Mouse (Mus musculus) forebrain, embryonic 14.5 days (tissue): ENCODE results near the gene Dtx3. TPM values are rescaled to one million over a fixed set of nuclear protein-coding genes. Genes with fewer than 3 reads are reported as not detected.

ENCODE experiments used
- ATAC-seq: fragments of 200-750 bp; cut with Nextera tagmentation; 2 replicates; pipeline ENCODE4 v1.8.0; 2017; ENCODE audit warnings: mild to moderate bottlenecking, moderate library complexity
- DNase-seq: peaks from one replicate; pipeline ENCODE4 v3.0.0-alpha.2; 2015; ENCODE audit warnings: low spot score
- H3K27ac ChIP-seq: fragments of 300-500 bp; sonication (generic); 2 replicates; pipeline ENCODE4 v1.5.1; 2014; ENCODE audit warnings: low read depth, mild to moderate bottlenecking, control low read depth, low read length, moderate library complexity
- H3K27me3 ChIP-seq: fragments of 300-500 bp; sonication (generic); replicated peaks from 2 replicates; pipeline ENCODE4 v1.6.1; 2014; ENCODE audit warnings: low read length, control low read depth, mixed read lengths; ENCODE audit not compliant: control insufficient read depth, insufficient read depth
- H3K36me3 ChIP-seq: fragments of 300-500 bp; sonication (generic); 2 replicates; pipeline ENCODE4 v1.6.1; 2014; ENCODE audit warnings: low read length, control low read depth; ENCODE audit not compliant: control insufficient read depth, insufficient read depth
- H3K4me1 ChIP-seq: fragments of 300-500 bp; sonication (generic); 2 replicates; pipeline ENCODE4 v1.6.1; 2014; ENCODE audit warnings: antibody characterized with exemption, low read length, control low read depth; ENCODE audit not compliant: control insufficient read depth, insufficient read depth
- H3K4me2 ChIP-seq: fragments of 300-500 bp; sonication (generic); 2 replicates; pipeline ENCODE4 v1.6.1; 2014; ENCODE audit warnings: mild to moderate bottlenecking, control low read depth, low read length
- H3K4me3 ChIP-seq: fragments of 300-500 bp; sonication (generic); 2 replicates; pipeline ENCODE4 v1.5.1; 2014; ENCODE audit warnings: low read depth, low read length, control low read depth
- H3K9ac ChIP-seq: fragments of 300-500 bp; sonication (generic); 2 replicates; pipeline ENCODE4 v1.6.1; 2014; ENCODE audit warnings: mild to moderate bottlenecking, low read length, control low read depth, moderate library complexity
- H3K9me3 ChIP-seq: fragments of 300-500 bp; sonication (generic); replicated peaks from 2 replicates; pipeline ENCODE4 v1.6.1; 2016; ENCODE audit warnings: low read length, control low read depth, mixed read lengths; ENCODE audit not compliant: control insufficient read depth
- WGBS: fragments of 180-500 bp; shearing (Covaris S2); extraction: QIAGEN DNeasy Blood & Tissue Kit; methylation state at CpG from one replicate; pipeline ENCODE4 v1.1.7; 2014; 5-methylcytosine and 5-hydroxymethylcytosine counted together
- polyA plus RNA-seq: library from polyadenylated mRNA; unstranded; fragments of >200 nt; fragmentation: Nextera tagmentation; extraction: Ambion mirVana; gene quantifications from 2 replicates; pipeline ENCODE4 v1.2.1, GENCODE M21; 2014

Dtx3 gene
- polyA plus RNA-seq, 1 experiment from 2014 or later: 148 TPM

DNA sequence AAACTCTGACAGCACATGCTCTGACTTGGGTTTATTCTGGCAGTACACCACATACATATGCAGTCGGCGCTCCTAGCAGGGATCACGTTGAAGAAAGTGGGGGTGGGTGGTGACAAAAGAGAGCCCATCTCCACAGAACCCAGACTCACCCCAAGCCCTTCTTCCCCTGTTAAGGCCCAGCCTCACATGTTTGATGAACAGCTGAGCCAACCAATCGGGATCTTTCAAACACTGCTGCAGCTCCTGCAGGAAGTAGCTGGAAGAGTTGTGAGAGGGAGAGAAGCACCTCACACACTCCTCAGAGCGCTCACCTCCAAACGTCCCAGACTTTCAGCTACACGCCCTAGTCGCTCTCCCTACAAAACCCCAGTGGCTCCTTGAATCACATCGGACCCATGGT is 10.4 kb downstream of the Dtx3 start:
- 71% methylated on average over 9 of the region's 9 CpGs for WGBS
- no peak for DNase-seq

DNA sequence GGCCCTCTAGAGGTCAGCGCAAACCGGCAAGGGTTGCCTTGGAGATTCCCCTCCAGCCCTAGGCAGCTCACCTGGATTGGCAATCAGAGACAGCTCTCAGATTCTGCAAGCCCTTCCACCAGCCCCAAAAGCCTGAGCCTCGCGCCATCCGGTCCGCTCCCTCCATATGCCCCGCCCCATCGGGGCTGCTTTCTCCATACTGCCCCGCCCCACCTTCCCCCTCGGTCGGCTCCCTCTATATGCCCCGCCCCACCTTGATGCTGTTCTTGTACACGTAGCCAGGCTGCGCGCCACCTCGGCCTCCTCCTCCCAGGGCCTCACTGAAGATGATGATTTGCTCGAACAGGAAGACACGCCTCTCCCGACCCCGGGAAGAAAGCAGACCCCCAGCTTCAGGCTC is 11.8 kb downstream of the Dtx3 start:
- 13% methylated on average over 20 of the region's 20 CpGs for WGBS
- Histone ChIP-seq H3K9me3 (no peaks in the 10 kb centered on the region), H3K27ac (no peak overlapping the region), H3K27me3 (peaks cover 26% of the 10 kb centered on the region), H3K4me3 (no peak overlapping the region), H3K4me1 (peaks cover 9% of the 10 kb centered on the region; the same call in 1 of the 2 replicates), H3K36me3 (no peaks in the 10 kb centered on the region), H3K9ac (peak overlapping the region; percentile 2), H3K4me2 (peak overlapping the region; percentile 25)
- no peak for ATAC-seq
- DNase-seq: no peak

More for the DNA sequence above, 10.4 kb downstream of the Dtx3 start:
- Histone ChIP-seq H3K27me3 (peaks cover 12% of the 10 kb centered on the region), H3K9ac (no peak overlapping the region), H3K4me1 (peaks cover 20% of the 10 kb centered on the region), H3K9me3 (no peaks in the 10 kb centered on the region), H3K27ac (no peak overlapping the region), H3K36me3 (no peaks in the 10 kb centered on the region), H3K4me2 (no peak overlapping the region), H3K4me3 (no peak overlapping the region)
- ATAC-seq: no peak

DNA sequence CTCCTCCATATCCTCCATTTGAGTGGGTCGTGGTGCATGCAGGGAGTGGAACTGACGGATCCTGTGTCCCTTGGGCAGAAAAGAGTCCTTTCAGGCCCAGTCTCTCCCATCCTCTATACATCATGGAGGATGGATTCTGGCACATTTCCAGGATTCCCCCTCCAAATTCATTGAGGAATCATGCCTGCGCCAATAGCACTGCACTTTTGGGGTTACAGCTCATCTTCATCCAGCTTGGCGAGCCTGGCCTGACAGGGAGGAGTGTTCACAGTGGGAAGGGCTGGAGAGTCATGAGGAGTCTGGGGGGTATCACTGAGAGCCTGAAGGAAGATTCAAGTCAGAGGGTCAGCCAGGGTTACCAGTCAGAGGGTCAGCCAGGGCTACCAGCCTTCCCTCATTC is 12.9 kb downstream of the Dtx3 start:
- 83% methylated on average over 4 of the region's 4 CpGs for WGBS
- Histone ChIP-seq H3K27me3 (peaks cover 36% of the 10 kb centered on the region), H3K4me2 (no peak overlapping the region), H3K36me3 (no peaks in the 10 kb centered on the region), H3K27ac (no peak overlapping the region), H3K9me3 (no peaks in the 10 kb centered on the region), H3K4me1 (peaks cover 13% of the 10 kb centered on the region), H3K9ac (no peak overlapping the region), H3K4me3 (no peak overlapping the region)
- DNase-seq (no peak), ATAC-seq (no peak)

DNA sequence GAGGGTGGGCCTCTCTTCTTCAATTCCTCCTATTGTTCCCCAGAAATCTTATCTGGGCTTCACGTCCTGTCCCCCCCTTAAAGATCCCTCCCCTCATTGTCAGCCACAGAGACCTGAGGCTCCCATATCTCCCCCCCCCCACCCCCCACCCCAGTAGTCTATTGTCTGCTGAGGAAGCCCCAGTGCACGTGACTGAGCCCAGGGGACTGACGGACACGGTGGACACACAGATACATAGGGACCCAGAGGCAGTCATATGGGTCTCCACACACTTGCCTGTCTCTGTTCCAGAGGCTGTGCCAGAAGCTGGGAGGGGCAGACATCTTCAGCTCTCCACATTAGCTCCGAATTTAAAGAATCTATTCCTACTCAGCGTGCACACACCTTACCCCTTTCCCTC is 14.0 kb downstream of the Dtx3 start:
- ATAC-seq (no peak), DNase-seq (no peak)
- peaks cover 9% of the 10 kb centered on the region for H3K4me1 ChIP-seq
- H3K9me3 ChIP-seq: no peaks in the 10 kb centered on the region
- peaks cover 43% of the 10 kb centered on the region for H3K27me3 ChIP-seq
- H3K36me3 ChIP-seq: no peaks in the 10 kb centered on the region
- 62% methylated on average over 6 of the region's 6 CpGs for WGBS
- H3K27ac ChIP-seq: no peak overlapping the region
- no peak overlapping the region for H3K4me3 ChIP-seq
- no peak overlapping the region for H3K4me2 ChIP-seq
- H3K9ac ChIP-seq: no peak overlapping the region

DNA sequence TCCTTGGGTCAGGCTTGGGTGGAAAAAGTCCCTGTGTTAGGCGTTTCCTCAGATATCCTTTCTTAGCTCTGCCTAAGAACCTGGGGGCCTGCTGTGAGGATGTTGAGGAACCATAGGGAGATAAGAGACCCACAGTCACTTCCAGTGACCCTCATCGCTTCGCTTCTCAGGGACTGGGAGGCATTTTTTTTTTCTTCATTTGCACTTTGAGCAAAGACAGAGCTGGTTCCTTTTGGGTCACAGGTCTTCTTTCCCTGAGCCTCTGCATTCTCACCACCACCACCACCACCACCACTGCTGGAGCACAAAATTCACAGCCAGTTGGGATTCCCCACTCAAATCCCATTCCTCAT is 14.9 kb downstream of the Dtx3 start:
- H3K4me3 ChIP-seq: no peak overlapping the region
- no peak for ATAC-seq
- no peak overlapping the region for H3K4me2 ChIP-seq
- 15% methylated on average over 3 of the region's 3 CpGs for WGBS
- DNase-seq: no peak
- peaks cover 9% of the 10 kb centered on the region for H3K4me1 ChIP-seq
- H3K27me3 ChIP-seq: peaks cover 50% of the 10 kb centered on the region
- H3K36me3 ChIP-seq: no peaks in the 10 kb centered on the region
- H3K27ac ChIP-seq: no peak overlapping the region
- no peak overlapping the region for H3K9ac ChIP-seq
- no peaks in the 10 kb centered on the region for H3K9me3 ChIP-seq

DNA sequence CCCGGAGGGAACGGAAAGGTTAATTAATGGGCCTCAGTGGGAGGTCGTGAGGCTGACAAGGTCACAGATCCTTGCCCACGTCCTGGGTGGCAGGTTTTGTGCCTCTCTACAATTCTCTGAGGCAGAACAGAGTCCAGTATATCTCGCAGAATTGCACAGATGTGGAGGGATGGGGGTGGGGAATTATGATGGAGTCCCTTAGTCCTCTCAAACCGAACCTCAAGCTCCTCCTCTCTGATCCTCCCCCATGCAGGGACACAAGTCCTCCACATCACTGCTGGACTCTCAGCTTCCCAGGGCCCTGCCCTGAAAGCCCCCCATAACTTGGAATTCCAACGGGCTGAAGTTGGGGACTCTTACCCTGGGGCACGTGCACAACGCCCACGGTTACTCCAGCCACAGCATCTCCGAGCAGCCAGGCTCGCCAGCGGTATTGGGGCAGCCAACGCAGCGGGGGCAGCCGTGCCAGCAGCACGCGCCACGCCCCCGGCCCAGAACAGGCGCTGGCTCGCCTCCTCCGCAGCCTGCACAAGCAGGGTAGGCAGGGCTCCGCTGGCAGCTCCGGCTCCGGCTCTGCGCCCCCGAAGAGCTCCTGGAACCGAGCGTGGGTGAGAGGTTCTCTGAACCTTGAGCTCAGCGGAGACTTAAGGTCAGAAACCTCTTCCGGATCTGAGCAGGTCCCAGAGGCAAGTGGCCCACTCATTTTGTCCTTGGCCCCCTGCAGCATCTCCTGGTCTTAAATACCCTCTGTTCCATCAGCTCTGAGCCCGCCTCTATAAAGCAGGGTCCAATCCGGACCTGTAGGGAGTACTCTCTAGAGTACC is 15.4 kb downstream of the Dtx3 start, which contains the start of gene Slc26a10:
Gene Slc26a10 (minus strand): TSS at position 775 of the 824 bp plus-strand sequence.
- H3K4me2 ChIP-seq: peak within 1 kb of the TSS; percentile 39
- DNase-seq: peak; percentile 53
- H3K9me3 ChIP-seq: no peaks in the 10 kb centered on the region
- H3K36me3 ChIP-seq: no peaks in the 10 kb centered on the region
- peaks cover 9% of the 10 kb centered on the region for H3K4me1 ChIP-seq
- H3K4me3 ChIP-seq: no peak within 1 kb of the TSS
- H3K27me3 ChIP-seq: peaks cover 50% of the 10 kb centered on the region
- H3K9ac ChIP-seq: no peak within 1 kb of the TSS
- peak; percentile 43; the same call in 1 of the 2 replicates for ATAC-seq
- no peak within 1 kb of the TSS for H3K27ac ChIP-seq
- WGBS: 1% methylated on average over 34 of the region's 34 CpGs

DNA sequence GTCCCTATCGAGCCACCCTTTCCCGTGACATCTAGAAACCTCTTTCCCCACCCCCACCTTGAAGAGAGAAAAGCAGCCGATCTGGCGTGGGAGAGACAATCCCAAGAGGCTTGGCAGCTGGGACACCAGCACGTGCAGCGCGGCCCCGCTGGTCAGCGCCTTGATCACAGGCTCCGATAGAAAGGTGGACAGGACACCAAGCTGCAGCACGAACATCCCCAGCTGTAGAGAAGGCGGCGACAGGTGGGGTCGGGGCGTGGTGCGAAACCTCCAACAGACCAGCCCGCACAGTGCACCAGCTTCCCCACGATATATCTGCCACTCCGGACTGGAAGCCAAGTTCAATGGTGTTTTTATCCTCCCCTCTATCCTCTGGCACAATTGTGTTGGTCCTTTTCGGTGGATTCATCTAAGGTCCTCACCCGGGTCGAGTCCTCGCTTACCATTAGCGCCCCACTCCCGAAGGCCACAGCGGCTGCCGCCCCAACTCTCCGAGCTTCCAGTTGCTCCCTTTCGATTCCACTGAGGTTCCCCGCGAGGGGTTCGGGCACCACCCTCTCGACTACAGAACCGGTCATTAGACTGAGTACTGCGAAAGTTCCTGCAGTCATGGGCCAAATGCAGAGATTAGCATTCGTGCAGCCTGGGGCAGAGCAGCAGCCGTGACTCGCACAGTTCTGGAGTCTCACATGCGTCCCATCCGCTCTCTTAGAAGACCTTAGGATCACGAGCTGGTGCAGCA is 17.1 kb downstream of the Dtx3 start:
- no peaks in the 10 kb centered on the region for H3K9me3 ChIP-seq
- H3K27ac ChIP-seq: no peak overlapping the region
- peak overlapping the region; percentile 41 for H3K4me2 ChIP-seq
- peak overlapping the region; percentile 20 for H3K4me3 ChIP-seq
- ATAC-seq: no peak
- no peak for DNase-seq
- no peaks in the 10 kb centered on the region for H3K36me3 ChIP-seq
- no peak overlapping the region for H3K9ac ChIP-seq
- 3% methylated on average over 41 of the region's 41 CpGs for WGBS
- peaks cover 50% of the 10 kb centered on the region for H3K27me3 ChIP-seq
- peaks cover 9% of the 10 kb centered on the region for H3K4me1 ChIP-seq

DNA sequence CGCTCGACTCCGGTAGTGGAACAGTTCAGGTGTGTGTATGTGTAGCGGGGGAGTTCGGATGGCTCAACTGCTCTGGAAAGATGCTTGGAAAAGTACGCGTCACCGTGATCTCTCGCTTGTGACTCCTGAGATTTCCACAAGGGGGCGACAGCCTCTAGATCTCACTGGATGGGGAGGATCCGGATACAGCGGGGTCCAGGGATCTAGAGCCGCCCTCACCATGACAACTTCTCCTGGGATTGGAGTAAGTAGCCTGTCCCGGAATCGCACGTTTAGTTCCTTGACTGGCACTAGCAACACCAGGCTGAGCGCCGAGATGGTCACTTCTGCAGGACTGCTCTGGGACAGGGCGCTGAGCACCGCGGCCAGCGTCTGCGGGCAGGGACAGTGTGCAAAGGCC is 17.8 kb downstream of the Dtx3 start:
- WGBS: 1% methylated on average over 23 of the region's 23 CpGs
- Histone ChIP-seq H3K27me3 (peaks cover 50% of the 10 kb centered on the region), H3K9ac (no peak overlapping the region)

DNA sequence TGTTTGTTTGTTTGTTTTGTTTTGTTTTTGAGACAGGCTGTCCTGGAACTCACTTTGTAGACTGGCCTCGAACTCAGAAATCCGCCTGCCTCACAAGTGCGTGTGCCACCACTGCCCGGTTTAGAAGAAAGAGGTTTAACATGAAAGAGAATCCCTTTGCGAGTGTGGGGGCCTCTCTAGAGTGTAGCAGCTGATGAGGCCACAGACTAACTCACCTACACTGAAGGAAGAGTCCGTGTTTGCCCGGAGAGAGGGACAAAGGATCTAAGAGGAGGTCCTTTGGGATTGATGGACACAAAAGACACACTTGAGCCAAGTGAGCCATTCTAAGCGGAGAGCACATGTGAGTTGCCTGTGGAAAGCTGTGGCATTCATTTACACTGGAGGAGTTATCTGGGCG is 18.3 kb downstream of the Dtx3 start:
- H3K36me3 ChIP-seq: peaks cover 1% of the 10 kb centered on the region; the same call in 1 of the 2 replicates
- peak overlapping the region; percentile 41; the same call in 1 of the 2 replicates for H3K4me2 ChIP-seq
- ATAC-seq: 0 out of 2 replicates have a peak, but pooled peaks have one; percentile 8
- H3K4me1 ChIP-seq: peaks cover 9% of the 10 kb centered on the region
- no peak overlapping the region for H3K27ac ChIP-seq
- no peak overlapping the region for H3K9ac ChIP-seq
- no peak for DNase-seq
- H3K9me3 ChIP-seq: no peaks in the 10 kb centered on the region
- 19% methylated on average over 9 of the region's 9 CpGs for WGBS
- H3K27me3 ChIP-seq: peaks cover 52% of the 10 kb centered on the region
- H3K4me3 ChIP-seq: no peak overlapping the region

More for the DNA sequence above, 17.8 kb downstream of the Dtx3 start:
- H3K9me3 ChIP-seq: no peaks in the 10 kb centered on the region
- H3K4me1 ChIP-seq: peaks cover 9% of the 10 kb centered on the region
- H3K27ac ChIP-seq: no peak overlapping the region
- ATAC-seq: peak; percentile 67
- DNase-seq: peak; percentile 91
- peak overlapping the region; percentile 20 for H3K4me3 ChIP-seq
- peak overlapping the region; percentile 41 for H3K4me2 ChIP-seq
- H3K36me3 ChIP-seq: no peaks in the 10 kb centered on the region
